Mouse (Mus musculus): ENCODE data around the gene Bmpr1a. TPM values are rescaled to one million over a fixed set of nuclear protein-coding genes. Genes with fewer than 3 reads are reported as not detected.
A peak's percentile ranks its signal among the peaks of the same experiment; 100 is the strongest.

Bmpr1a gene
- polyA plus RNA-seq, 1 experiment from 2014 or later = 21.3 TPM

DNA sequence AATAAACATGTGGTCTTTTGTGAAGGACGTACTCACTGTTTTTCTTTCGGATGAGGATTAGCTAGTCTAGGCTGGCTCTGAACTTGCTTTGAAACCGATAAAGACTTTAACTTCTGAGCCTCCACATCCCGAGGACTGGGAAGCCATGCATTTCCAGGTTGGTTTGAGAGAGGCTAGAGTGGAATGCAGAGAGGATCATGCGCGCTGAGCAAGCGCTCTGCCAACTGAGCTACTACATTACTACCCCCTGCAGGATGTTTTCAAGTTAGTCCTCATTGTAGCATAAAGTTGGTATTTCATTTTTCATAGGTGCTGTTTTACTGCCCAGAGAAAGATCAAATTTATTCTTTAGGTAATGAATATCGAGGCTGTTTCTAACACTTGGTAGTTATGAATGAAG, 17.0 kb downstream of the Bmpr1a start:
- DNase-seq (ENCODE audit: low spot score) = no peak
- H3K9me3 ChIP-seq (replicated peaks; ENCODE audit: control insufficient read depth, low read length) = no peaks in the 10 kb centered on the region
- no peak for ATAC-seq
- H3K4me1 ChIP-seq (ENCODE audit: control insufficient read depth, insufficient read depth, low read length) = 0 out of 2 replicates have a peak, but pooled peaks cover 14% of the 10 kb centered on the region
- H3K4me3 ChIP-seq (ENCODE audit: low read depth, low read length) = no peak overlapping the region
- no peaks in the 10 kb centered on the region for H3K36me3 ChIP-seq (ENCODE audit: control insufficient read depth, insufficient read depth, low read length)
- H3K27ac ChIP-seq (ENCODE audit: low read depth, low read length) = no peak overlapping the region
- no peak overlapping the region for H3K9ac ChIP-seq (ENCODE audit: low read length)
- H3K27me3 ChIP-seq (replicated peaks; ENCODE audit: control insufficient read depth, insufficient read depth, low read length) = no peaks in the 10 kb centered on the region
- 54% methylated on average over 8 of the region's 8 CpGs for whole genome bisulfite sequencing
- no peak overlapping the region for H3K4me2 ChIP-seq (ENCODE audit: low read length)

DNA sequence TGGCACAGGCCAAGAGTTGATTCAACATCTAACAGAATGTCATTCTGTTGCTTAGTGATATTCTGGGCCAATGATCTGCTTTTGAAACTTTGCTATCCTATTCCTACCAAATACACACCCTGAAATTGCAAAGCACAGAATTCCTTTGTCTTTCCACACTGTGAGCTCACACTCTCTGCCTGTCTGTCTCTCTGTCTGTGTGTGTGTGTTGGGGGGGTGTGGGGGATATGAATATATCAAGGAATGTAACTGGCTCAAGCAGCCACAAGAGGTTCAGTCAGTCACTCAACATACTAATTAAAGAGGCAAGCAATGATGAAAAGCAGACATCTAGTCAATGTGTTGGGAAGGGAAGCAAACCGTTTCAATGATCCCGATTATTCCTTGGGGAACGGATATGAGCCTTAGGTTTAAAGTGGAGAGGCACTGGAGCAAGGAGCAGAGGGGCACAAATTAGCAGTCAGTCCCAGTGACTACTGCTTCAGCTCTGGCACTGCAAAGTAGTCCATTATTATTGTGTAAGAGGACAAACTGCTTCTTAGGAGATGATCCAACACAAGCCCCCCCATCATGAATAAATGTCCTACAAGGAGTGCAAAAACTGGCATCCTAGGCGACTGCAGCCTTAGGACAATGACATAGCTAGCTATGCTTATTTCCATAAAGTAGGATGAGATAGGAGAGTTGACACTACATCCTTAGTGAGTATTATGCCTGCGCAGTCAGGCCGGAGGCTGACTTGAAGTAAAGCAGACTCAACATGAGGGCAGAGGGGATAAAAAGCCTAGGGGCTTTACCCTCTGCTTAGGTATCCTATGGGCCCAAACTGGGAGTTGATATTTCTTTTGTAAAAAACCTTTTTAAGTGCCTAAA, 19.4 kb downstream of the Bmpr1a start:
- H3K36me3 ChIP-seq (ENCODE audit: control insufficient read depth, insufficient read depth, low read length) = no peaks in the 10 kb centered on the region
- no peak overlapping the region for H3K4me2 ChIP-seq (ENCODE audit: low read length)
- WGBS = 50% methylated on average over 6 of the region's 6 CpGs
- peak overlapping the region; percentile 5; the same call in 1 of the 2 replicates for H3K27ac ChIP-seq (ENCODE audit: low read depth, low read length)
- no peaks in the 10 kb centered on the region for H3K27me3 ChIP-seq (replicated peaks; ENCODE audit: control insufficient read depth, insufficient read depth, low read length)
- ATAC-seq = peak; percentile 71
- no peak overlapping the region for H3K4me3 ChIP-seq (ENCODE audit: low read depth, low read length)
- DNase-seq (ENCODE audit: low spot score) = no peak
- H3K4me1 ChIP-seq (ENCODE audit: control insufficient read depth, insufficient read depth, low read length) = 0 out of 2 replicates have a peak, but pooled peaks cover 14% of the 10 kb centered on the region
- no peaks in the 10 kb centered on the region for H3K9me3 ChIP-seq (replicated peaks; ENCODE audit: control insufficient read depth, low read length)
- no peak overlapping the region for H3K9ac ChIP-seq (ENCODE audit: low read length)

DNA sequence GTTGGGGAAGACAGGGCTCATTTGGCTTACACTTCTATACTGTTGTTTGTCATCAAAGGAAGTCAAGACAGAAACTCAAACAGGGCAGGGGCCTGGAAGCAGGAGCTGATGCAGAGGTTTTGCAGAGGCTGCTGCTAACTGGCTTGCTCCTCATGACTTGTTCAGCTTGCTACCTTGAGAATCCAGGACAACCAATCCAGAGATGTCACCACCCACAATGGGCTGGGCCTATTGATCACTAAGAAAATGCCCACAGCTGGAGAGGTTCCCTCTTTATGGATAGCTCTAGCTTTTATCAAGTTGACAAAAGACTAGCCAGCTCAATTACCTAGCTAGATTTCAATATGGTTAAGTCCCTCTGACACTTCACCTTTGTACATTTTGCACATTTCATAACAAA, 31.6 kb downstream of the Bmpr1a start:
- Histone ChIP-seq H3K27ac (ENCODE audit: low read depth, low read length) (no peak overlapping the region), H3K4me1 (ENCODE audit: control insufficient read depth, insufficient read depth, low read length) (no peaks in the 10 kb centered on the region), H3K27me3 (replicated peaks; ENCODE audit: control insufficient read depth, insufficient read depth, low read length) (no peaks in the 10 kb centered on the region), H3K36me3 (ENCODE audit: control insufficient read depth, insufficient read depth, low read length) (no peaks in the 10 kb centered on the region), H3K9ac (ENCODE audit: low read length) (no peak overlapping the region), H3K9me3 (replicated peaks; ENCODE audit: control insufficient read depth, low read length) (no peaks in the 10 kb centered on the region), H3K4me3 (ENCODE audit: low read depth, low read length) (no peak overlapping the region), H3K4me2 (ENCODE audit: low read length) (no peak overlapping the region)
- no peak for ATAC-seq
- DNase-seq (ENCODE audit: low spot score) = no peak

DNA sequence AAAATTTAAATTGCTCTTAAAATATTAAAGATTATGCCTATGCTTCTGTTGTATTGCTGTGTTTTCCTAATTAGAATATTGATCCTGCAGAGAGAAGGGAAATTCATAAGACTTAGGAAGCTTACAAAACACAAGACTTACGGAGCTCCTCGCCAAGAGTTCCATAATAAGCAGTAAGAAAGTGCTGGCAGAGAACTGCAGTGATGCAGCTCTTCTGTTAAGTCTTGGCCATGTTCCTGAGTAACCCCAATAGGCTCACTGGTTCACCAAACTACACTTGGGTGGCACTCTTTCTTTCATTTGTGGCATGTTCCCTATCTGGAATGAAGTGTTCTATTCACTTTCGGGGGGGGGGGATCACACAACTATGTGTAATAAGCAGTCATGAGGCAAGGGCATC, 36.9 kb downstream of the Bmpr1a start:
- H3K9me3 ChIP-seq (replicated peaks; ENCODE audit: control insufficient read depth, low read length) = no peaks in the 10 kb centered on the region
- peak; percentile 59 for DNase-seq (ENCODE audit: low spot score)
- H3K4me2 ChIP-seq (ENCODE audit: low read length) = no peak overlapping the region

DNA sequence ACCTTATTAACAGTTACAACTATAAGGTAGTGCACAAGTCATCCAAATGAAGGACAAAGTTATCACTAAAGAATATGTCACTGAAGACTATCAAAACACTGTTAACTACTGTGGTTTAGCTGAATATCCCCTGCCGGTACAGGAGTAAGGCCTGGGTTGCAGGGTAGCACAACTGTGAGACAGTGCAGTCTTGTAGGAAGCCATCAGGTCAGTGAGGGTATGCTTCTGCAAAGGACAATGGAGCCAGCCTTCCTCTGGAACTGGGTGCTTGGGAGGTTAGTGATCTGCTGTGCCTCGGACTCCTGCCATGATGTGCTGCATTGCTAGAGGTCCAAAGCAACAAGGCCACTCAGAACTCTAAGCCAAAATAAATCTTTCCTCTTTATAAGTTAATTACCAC, 43.8 kb downstream of the Bmpr1a start:
- ATAC-seq = no peak
- DNase-seq (ENCODE audit: low spot score) = no peak
- Histone ChIP-seq H3K9ac (ENCODE audit: low read length) (no peak overlapping the region), H3K4me2 (ENCODE audit: low read length) (no peak overlapping the region), H3K36me3 (ENCODE audit: control insufficient read depth, insufficient read depth, low read length) (peaks cover 8% of the 10 kb centered on the region; the same call in 1 of the 2 replicates), H3K4me1 (ENCODE audit: control insufficient read depth, insufficient read depth, low read length) (peaks cover 1% of the 10 kb centered on the region; the same call in 1 of the 2 replicates), H3K9me3 (replicated peaks; ENCODE audit: control insufficient read depth, low read length) (no peaks in the 10 kb centered on the region), H3K27me3 (replicated peaks; ENCODE audit: control insufficient read depth, insufficient read depth, low read length) (no peaks in the 10 kb centered on the region), H3K27ac (ENCODE audit: low read depth, low read length) (no peak overlapping the region), H3K4me3 (ENCODE audit: low read depth, low read length) (no peak overlapping the region)
- 84% methylated on average over 2 of the region's 2 CpGs for WGBS

More for the DNA sequence above, 36.9 kb downstream of the Bmpr1a start:
- WGBS = 57% methylated on average over 3 of the region's 3 CpGs
- no peak overlapping the region for H3K9ac ChIP-seq (ENCODE audit: low read length)
- H3K27me3 ChIP-seq (replicated peaks; ENCODE audit: control insufficient read depth, insufficient read depth, low read length) = no peaks in the 10 kb centered on the region
- ATAC-seq = no peak
- H3K4me3 ChIP-seq (ENCODE audit: low read depth, low read length) = no peak overlapping the region
- H3K27ac ChIP-seq (ENCODE audit: low read depth, low read length) = no peak overlapping the region; the same call in 1 of the 2 replicates
- no peaks in the 10 kb centered on the region for H3K36me3 ChIP-seq (ENCODE audit: control insufficient read depth, insufficient read depth, low read length)
- H3K4me1 ChIP-seq (ENCODE audit: control insufficient read depth, insufficient read depth, low read length) = no peaks in the 10 kb centered on the region

DNA sequence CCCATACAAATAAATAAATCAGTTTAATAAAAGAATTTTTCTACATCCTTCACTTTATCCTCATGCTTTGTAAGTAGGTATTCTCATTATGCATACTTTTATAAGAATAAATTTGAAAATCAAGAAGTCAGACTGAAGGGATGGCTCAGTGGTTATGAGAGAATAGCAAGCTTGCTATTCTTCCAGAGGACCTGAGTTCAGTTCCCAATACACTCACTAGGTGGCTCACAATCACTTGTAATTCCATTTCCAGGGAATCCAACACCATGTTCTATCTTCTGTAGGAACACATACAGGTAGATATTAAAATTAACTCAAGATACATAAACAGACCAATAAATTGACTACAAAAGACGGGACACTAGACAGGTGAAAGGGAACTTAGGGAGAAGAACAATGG, 44.3 kb downstream of the Bmpr1a start:
- H3K4me2 ChIP-seq (ENCODE audit: low read length) = no peak overlapping the region
- no peaks in the 10 kb centered on the region for H3K9me3 ChIP-seq (replicated peaks; ENCODE audit: control insufficient read depth, low read length)
- peak; percentile 81 for DNase-seq (ENCODE audit: low spot score)
- no peak overlapping the region for H3K9ac ChIP-seq (ENCODE audit: low read length)
- peak; percentile 71 for ATAC-seq
- peaks cover 8% of the 10 kb centered on the region; the same call in 1 of the 2 replicates for H3K36me3 ChIP-seq (ENCODE audit: control insufficient read depth, insufficient read depth, low read length)
- H3K27me3 ChIP-seq (replicated peaks; ENCODE audit: control insufficient read depth, insufficient read depth, low read length) = no peaks in the 10 kb centered on the region
- WGBS = 80% methylated on average over 1 of the region's 1 CpGs
- peaks cover 6% of the 10 kb centered on the region for H3K4me1 ChIP-seq (ENCODE audit: control insufficient read depth, insufficient read depth, low read length)
- H3K4me3 ChIP-seq (ENCODE audit: low read depth, low read length) = no peak overlapping the region
- H3K27ac ChIP-seq (ENCODE audit: low read depth, low read length) = no peak overlapping the region

DNA sequence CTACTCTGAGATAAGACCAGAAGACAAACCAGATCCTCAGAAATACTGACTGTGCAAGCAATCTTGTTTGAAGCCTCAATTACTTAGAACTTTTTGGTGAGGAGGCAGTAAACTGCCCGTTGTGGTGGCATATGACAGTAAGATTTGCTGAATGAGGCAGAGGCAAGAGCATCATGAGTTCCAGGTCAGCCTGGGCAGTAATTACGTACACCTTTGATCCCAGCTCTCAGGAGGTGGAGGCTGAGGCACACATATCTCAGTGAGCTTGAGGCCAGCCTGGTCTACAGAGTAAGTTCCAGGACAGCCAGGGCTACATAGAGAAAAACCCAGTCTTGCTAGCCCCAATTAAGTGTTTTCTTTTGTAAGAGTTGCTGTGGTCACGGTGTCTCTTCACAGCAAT, 48.9 kb downstream of the Bmpr1a start:
- Histone ChIP-seq H3K4me2 (ENCODE audit: low read length) (peak overlapping the region; percentile 22; the same call in 1 of the 2 replicates), H3K4me3 (ENCODE audit: low read depth, low read length) (no peak overlapping the region), H3K9me3 (replicated peaks; ENCODE audit: control insufficient read depth, low read length) (no peaks in the 10 kb centered on the region), H3K27me3 (replicated peaks; ENCODE audit: control insufficient read depth, insufficient read depth, low read length) (no peaks in the 10 kb centered on the region), H3K27ac (ENCODE audit: low read depth, low read length) (peak overlapping the region; percentile 49), H3K36me3 (ENCODE audit: control insufficient read depth, insufficient read depth, low read length) (peaks cover 5% of the 10 kb centered on the region; the same call in 1 of the 2 replicates), H3K9ac (ENCODE audit: low read length) (0 out of 2 replicates have a peak overlapping the region, but pooled peaks have one; percentile 5), H3K4me1 (ENCODE audit: control insufficient read depth, insufficient read depth, low read length) (peaks cover 10% of the 10 kb centered on the region)
- DNase-seq (ENCODE audit: low spot score) = no peak
- no peak for ATAC-seq
- WGBS = 37% methylated on average over 3 of the region's 3 CpGs

DNA sequence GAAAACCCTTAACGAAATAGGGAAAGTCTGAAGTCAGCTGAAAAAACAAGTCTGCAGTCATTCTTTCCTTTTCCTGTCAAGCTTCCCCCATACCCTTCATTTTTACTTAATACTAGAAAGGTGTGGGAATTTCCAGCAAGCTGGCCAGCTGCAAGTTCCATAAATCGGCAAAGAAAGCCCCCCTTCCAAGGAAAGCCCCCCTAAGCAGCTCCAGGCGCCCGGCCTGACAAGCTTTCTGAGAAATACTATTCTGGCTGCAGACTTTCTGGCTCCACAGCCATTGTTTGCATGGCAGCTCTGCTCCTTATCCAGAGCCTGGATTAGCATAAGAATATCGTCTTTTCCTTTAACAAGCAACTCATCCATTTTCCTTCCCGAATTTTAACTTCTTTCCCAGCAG, 49.5 kb downstream of the Bmpr1a start:
- Histone ChIP-seq H3K4me1 (ENCODE audit: control insufficient read depth, insufficient read depth, low read length) (peaks cover 10% of the 10 kb centered on the region), H3K9ac (ENCODE audit: low read length) (0 out of 2 replicates have a peak overlapping the region, but pooled peaks have one; percentile 5), H3K4me3 (ENCODE audit: low read depth, low read length) (no peak overlapping the region), H3K27ac (ENCODE audit: low read depth, low read length) (peak overlapping the region; percentile 49), H3K4me2 (ENCODE audit: low read length) (peak overlapping the region; percentile 22), H3K36me3 (ENCODE audit: control insufficient read depth, insufficient read depth, low read length) (0 out of 2 replicates have a peak, but pooled peaks cover 5% of the 10 kb centered on the region), H3K9me3 (replicated peaks; ENCODE audit: control insufficient read depth, low read length) (no peaks in the 10 kb centered on the region), H3K27me3 (replicated peaks; ENCODE audit: control insufficient read depth, insufficient read depth, low read length) (no peaks in the 10 kb centered on the region)
- DNase-seq (ENCODE audit: low spot score) (peak; percentile 75), ATAC-seq (peak; percentile 86)
- WGBS = 4% methylated on average over 6 of the region's 6 CpGs

DNA sequence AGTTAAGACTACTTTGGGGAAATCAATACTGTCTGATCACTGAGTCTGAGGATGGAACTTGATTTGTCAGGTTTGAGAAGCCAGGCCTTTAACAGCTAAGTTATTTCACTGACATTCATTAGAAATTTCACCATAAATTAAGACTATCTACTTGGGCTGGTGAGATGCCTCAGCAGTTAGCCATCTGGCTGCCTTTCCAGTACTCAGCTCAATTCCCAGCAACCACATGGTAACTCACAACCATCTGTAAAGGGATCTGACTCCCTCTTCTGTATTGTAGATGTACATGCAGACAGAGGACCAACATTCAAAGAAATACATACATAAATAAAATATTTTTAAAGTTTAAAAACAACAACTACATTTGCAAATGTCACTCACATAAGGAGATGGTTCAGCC, 51.3 kb downstream of the Bmpr1a start:
- Histone ChIP-seq H3K9ac (ENCODE audit: low read length) (no peak overlapping the region), H3K4me2 (ENCODE audit: low read length) (no peak overlapping the region), H3K27me3 (replicated peaks; ENCODE audit: control insufficient read depth, insufficient read depth, low read length) (no peaks in the 10 kb centered on the region), H3K9me3 (replicated peaks; ENCODE audit: control insufficient read depth, low read length) (no peaks in the 10 kb centered on the region), H3K4me1 (ENCODE audit: control insufficient read depth, insufficient read depth, low read length) (peaks cover 10% of the 10 kb centered on the region), H3K27ac (ENCODE audit: low read depth, low read length) (no peak overlapping the region), H3K4me3 (ENCODE audit: low read depth, low read length) (no peak overlapping the region), H3K36me3 (ENCODE audit: control insufficient read depth, insufficient read depth, low read length) (peaks cover 8% of the 10 kb centered on the region; the same call in 1 of the 2 replicates)
- ATAC-seq = peak; percentile 51; the same call in 1 of the 2 replicates
- peak; percentile 27 for DNase-seq (ENCODE audit: low spot score)

Measured in forebrain, embryonic 14.5 days (tissue).